Mouse (Mus musculus): ENCODE measurements around the gene Ift172.

- TF ChIP-seq CTCF (IDR thresholded peaks at IDR 0.05; ENCODE audit: low read depth, low read length) (no peak), POLR2A (IDR thresholded peaks at IDR 0.05; ENCODE audit: extremely low read depth, insufficient read depth, low read length) (no peak)
Measured at GRCm38 (mm10) chr5:31257616-31258015, 33.3 kb downstream of the Ift172 start.

All from liver, adult 2 months (tissue).